Mouse (Mus musculus): ENCODE measurements around the gene Epb41l3. TPM values are rescaled to one million over a fixed set of nuclear protein-coding genes. Genes with fewer than 3 reads are reported as not detected.

Epb41l3 gene
- polyA plus RNA-seq, 1 experiment from 2014 or later = 16.6 TPM

DNA sequence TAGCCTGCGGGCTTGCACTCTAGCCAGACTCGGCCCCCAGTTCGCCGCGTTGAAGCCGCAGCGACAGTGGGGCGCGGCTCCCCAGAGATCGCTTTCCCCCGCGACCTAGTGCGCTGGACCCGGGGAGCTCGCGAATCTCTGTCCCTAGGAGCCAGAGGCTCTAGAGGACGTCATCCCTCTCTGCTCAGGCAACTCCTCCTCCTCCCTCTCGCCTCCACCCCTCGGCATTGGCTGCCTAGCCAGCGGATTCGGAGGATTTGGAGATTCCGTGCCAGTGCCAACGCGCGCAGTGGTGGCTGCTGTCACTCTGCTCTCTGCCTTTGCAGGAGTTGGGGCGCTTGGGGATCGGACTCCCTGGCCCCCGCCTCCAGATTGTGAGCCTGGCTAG, 749 bp downstream of the Epb41l3 start:
- Histone ChIP-seq H3K27ac (replicated peaks) (no peak overlapping the region), H3K36me3 (ENCODE audit: control insufficient read depth, insufficient read depth, low read length) (no peaks in the 10 kb centered on the region), H3K9me3 (ENCODE audit: control insufficient read depth, low read length) (no peaks in the 10 kb centered on the region), H3K27me3 (ENCODE audit: control insufficient read depth, insufficient read depth, low read length) (no peaks in the 10 kb centered on the region), H3K4me2 (replicated peaks; ENCODE audit: low read depth) (peak overlapping the region; percentile 92), H3K9ac (ENCODE audit: low read length) (peak overlapping the region; percentile 41), H3K4me1 (replicated peaks; ENCODE audit: control insufficient read depth, insufficient read depth) (no peaks in the 10 kb centered on the region; the same call in 1 of the 2 replicates), H3K4me3 (ENCODE audit: low read depth, low read length) (peak overlapping the region; percentile 51)
- peak; percentile 62 for ATAC-seq (ENCODE audit: low FRiP score, low TSS enrichment)
- TF ChIP-seq EP300 (optimal IDR thresholded peaks at IDR 0.05) = no peak
- TF ChIP-seq CTCF (IDR thresholded peaks at IDR 0.05; ENCODE audit: low read depth) = no peak
- DNase-seq (ENCODE audit: low spot score) = peak; percentile 53
- 1% methylated on average over 28 of the region's 28 CpGs for WGBS

GRCm38 (mm10) chr17:69076747-69077543, 1.5 kb downstream of the Epb41l3 start:
- DNase-seq (ENCODE audit: low spot score) = peak; percentile 27
- no peak overlapping the region for H3K27ac ChIP-seq (replicated peaks)
- H3K36me3 ChIP-seq (ENCODE audit: control insufficient read depth, insufficient read depth, low read length) = no peaks in the 10 kb centered on the region
- no peaks in the 10 kb centered on the region for H3K27me3 ChIP-seq (ENCODE audit: control insufficient read depth, insufficient read depth, low read length)
- no peak for ATAC-seq (ENCODE audit: low FRiP score, low TSS enrichment)
- WGBS = 7% methylated on average over 25 of the region's 25 CpGs
- no peak overlapping the region for H3K9ac ChIP-seq (ENCODE audit: low read length)
- peak overlapping the region; percentile 51 for H3K4me3 ChIP-seq (ENCODE audit: low read depth, low read length)
- H3K4me1 ChIP-seq (replicated peaks; ENCODE audit: control insufficient read depth, insufficient read depth) = no peaks in the 10 kb centered on the region; the same call in 1 of the 2 replicates
- H3K9me3 ChIP-seq (ENCODE audit: control insufficient read depth, low read length) = no peaks in the 10 kb centered on the region
- TF ChIP-seq CTCF (IDR thresholded peaks at IDR 0.05; ENCODE audit: low read depth) (no peak), EP300 (optimal IDR thresholded peaks at IDR 0.05) (no peak)
- peak overlapping the region; percentile 92 for H3K4me2 ChIP-seq (replicated peaks; ENCODE audit: low read depth)

DNA sequence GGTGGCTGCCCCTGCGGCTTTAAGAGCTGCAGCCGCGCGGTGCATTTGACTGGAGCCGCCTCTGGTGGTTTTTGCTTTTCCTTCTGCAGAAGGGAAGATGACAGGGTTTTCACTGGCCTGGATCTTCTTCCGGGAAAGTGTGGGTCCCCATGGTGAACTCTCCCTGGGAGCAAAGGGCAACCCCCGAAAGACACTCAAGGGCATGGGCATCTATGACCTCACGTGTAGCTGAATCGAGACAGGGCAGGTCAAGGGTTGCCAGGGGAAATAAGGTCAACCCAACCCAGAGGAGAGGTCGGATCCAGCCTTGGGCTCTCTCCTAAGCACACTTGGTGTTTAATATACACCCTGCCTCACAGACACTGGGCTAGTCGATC, 2.0 kb downstream of the Epb41l3 start:
- no peak for TF ChIP-seq CTCF (IDR thresholded peaks at IDR 0.05; ENCODE audit: low read depth)
- TF ChIP-seq EP300 (optimal IDR thresholded peaks at IDR 0.05) = no peak
- no peak for ATAC-seq (ENCODE audit: low FRiP score, low TSS enrichment)
- Histone ChIP-seq H3K4me2 (replicated peaks; ENCODE audit: low read depth) (peak overlapping the region; percentile 92; the same call in 1 of the 2 replicates), H3K27me3 (ENCODE audit: control insufficient read depth, insufficient read depth, low read length) (no peaks in the 10 kb centered on the region), H3K27ac (replicated peaks) (no peak overlapping the region), H3K9ac (ENCODE audit: low read length) (no peak overlapping the region), H3K4me1 (replicated peaks; ENCODE audit: control insufficient read depth, insufficient read depth) (no peaks in the 10 kb centered on the region; the same call in 1 of the 2 replicates), H3K4me3 (ENCODE audit: low read depth, low read length) (peak overlapping the region; percentile 51; the same call in 1 of the 2 replicates), H3K36me3 (ENCODE audit: control insufficient read depth, insufficient read depth, low read length) (no peaks in the 10 kb centered on the region), H3K9me3 (ENCODE audit: control insufficient read depth, low read length) (no peaks in the 10 kb centered on the region)
- WGBS = 27% methylated on average over 11 of the region's 11 CpGs
- no peak for DNase-seq (ENCODE audit: low spot score)

DNA sequence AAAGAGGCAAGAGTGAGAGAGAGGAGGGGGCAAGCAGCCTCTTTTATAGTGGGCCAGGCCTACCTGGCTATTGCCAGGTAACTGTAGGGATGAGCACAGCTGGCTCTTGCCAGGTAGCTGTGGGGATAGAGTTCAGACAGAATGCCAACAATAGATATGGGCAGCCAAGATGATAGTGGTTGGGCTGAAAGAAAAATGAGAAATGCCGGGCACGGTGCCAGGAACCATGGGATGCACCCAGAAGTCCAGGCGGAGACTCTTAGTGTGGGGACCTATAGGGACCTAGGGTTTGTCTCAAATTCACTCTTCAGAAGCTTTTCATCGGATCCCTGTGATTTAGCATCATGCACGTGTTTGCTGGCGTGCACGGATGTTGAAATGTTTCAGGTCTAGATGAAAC, 6.8 kb downstream of the Epb41l3 start:
- ATAC-seq (ENCODE audit: low FRiP score, low TSS enrichment) = no peak
- Histone ChIP-seq H3K4me2 (replicated peaks; ENCODE audit: low read depth) (no peak overlapping the region), H3K9me3 (ENCODE audit: control insufficient read depth, low read length) (no peaks in the 10 kb centered on the region), H3K27ac (replicated peaks) (no peak overlapping the region), H3K4me1 (replicated peaks; ENCODE audit: control insufficient read depth, insufficient read depth) (no peaks in the 10 kb centered on the region), H3K36me3 (ENCODE audit: control insufficient read depth, insufficient read depth, low read length) (no peaks in the 10 kb centered on the region), H3K27me3 (ENCODE audit: control insufficient read depth, insufficient read depth, low read length) (no peaks in the 10 kb centered on the region), H3K4me3 (ENCODE audit: low read depth, low read length) (no peak overlapping the region), H3K9ac (ENCODE audit: low read length) (no peak overlapping the region)
- DNase-seq (ENCODE audit: low spot score) = no peak
- TF ChIP-seq CTCF (IDR thresholded peaks at IDR 0.05; ENCODE audit: low read depth) (no peak), EP300 (optimal IDR thresholded peaks at IDR 0.05) (no peak)
- 85% methylated on average over 7 of the region's 7 CpGs for WGBS

DNA sequence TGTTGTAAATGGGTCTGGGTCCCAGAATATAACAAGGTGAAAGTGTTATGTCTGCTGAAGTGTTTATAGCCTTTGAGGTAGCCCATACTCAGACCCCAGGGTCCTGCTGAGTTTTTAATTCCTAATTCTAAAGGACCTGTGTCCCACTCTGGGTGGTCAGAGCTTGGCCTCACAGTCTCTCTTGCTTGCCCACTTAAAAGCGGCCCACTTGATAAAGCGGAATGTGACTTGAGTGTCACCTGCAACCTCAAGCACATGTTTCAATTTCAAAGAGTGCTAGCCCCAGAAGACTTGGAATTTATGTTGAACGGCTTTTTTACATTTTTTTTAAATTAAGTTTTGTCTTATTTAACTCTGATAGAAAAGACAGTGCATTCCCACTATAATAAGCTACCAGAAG, 16.1 kb downstream of the Epb41l3 start:
- Histone ChIP-seq H3K27ac (replicated peaks) (no peak overlapping the region), H3K4me1 (replicated peaks; ENCODE audit: control insufficient read depth, insufficient read depth) (no peaks in the 10 kb centered on the region), H3K9ac (ENCODE audit: low read length) (no peak overlapping the region), H3K4me2 (replicated peaks; ENCODE audit: low read depth) (no peak overlapping the region), H3K36me3 (ENCODE audit: control insufficient read depth, insufficient read depth, low read length) (no peaks in the 10 kb centered on the region), H3K9me3 (ENCODE audit: control insufficient read depth, low read length) (no peaks in the 10 kb centered on the region), H3K4me3 (ENCODE audit: low read depth, low read length) (no peak overlapping the region), H3K27me3 (ENCODE audit: control insufficient read depth, insufficient read depth, low read length) (no peaks in the 10 kb centered on the region)
- TF ChIP-seq CTCF (IDR thresholded peaks at IDR 0.05; ENCODE audit: low read depth) = no peak
- no peak for TF ChIP-seq EP300 (optimal IDR thresholded peaks at IDR 0.05)
- ATAC-seq (ENCODE audit: low FRiP score, low TSS enrichment) = no peak
- 88% methylated on average over 3 of the region's 3 CpGs for WGBS
- DNase-seq (ENCODE audit: low spot score) = no peak

DNA sequence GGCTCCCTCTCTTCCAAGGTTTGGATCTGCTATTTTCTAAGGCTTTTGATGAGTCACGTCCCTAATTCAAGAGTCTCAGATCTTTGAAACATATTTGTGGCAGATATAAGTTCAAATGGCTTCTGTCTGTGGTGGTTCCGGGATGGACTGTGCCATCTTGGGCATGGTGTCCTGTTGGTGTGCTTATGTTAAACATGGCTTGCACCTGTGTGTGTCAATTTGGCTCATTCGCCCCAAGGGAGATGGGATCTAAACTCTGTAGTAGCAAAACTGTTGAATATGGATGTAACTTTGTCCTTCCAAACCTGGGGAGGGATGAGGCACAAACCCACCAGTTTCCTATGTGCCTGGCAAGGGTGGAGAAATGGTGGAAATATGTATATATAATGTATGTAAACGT, 21.6 kb downstream of the Epb41l3 start:
- Histone ChIP-seq H3K36me3 (ENCODE audit: control insufficient read depth, insufficient read depth, low read length) (no peaks in the 10 kb centered on the region), H3K27ac (replicated peaks) (no peak overlapping the region), H3K4me2 (replicated peaks; ENCODE audit: low read depth) (no peak overlapping the region), H3K9me3 (ENCODE audit: control insufficient read depth, low read length) (no peaks in the 10 kb centered on the region), H3K27me3 (ENCODE audit: control insufficient read depth, insufficient read depth, low read length) (no peaks in the 10 kb centered on the region), H3K9ac (ENCODE audit: low read length) (no peak overlapping the region), H3K4me1 (replicated peaks; ENCODE audit: control insufficient read depth, insufficient read depth) (no peaks in the 10 kb centered on the region), H3K4me3 (ENCODE audit: low read depth, low read length) (no peak overlapping the region)
- ATAC-seq (ENCODE audit: low FRiP score, low TSS enrichment) (no peak), DNase-seq (ENCODE audit: low spot score) (no peak)
- TF ChIP-seq CTCF (IDR thresholded peaks at IDR 0.05; ENCODE audit: low read depth) (no peak), EP300 (optimal IDR thresholded peaks at IDR 0.05) (no peak)
- WGBS = 90% methylated on average over 4 of the region's 4 CpGs

Data from stomach, postnatal 0 days (tissue).